In genomic region chr1:123933812-123934727, GRCm38 (mm10) we compare ENCODE assay signal across 15 mouse cellular contexts.
DNase-seq lines count a peak whose midpoint lies in the region; ATAC-seq and TF ChIP-seq lines count a peak whose summit lies in the region.
"Had no signal": no experiment of that assay in that cellular context is flagged by ENCODE, and none has a peak within 500 bp of the region (broad histone marks: within the 10 kb centered on the region; RNA-seq: fewer than 3 reads in every experiment).

No protein-coding gene starts in this region.

- peak; percentile 47; the same call in 1 of the 2 replicates for ATAC-seq in intestine, embryonic 15.5 days
- no peak for ATAC-seq in intestine, postnatal 0 days
- peak; percentile 96 for ATAC-seq in granulocyte monocyte progenitor cell, adult 5-6 weeks (replicated peaks; ENCODE audit: poor library complexity, severe bottlenecking)
- ATAC-seq: forebrain, embryonic 14.5 days had no signal

- no peaks in the 10 kb centered on the region for H3K4me1 ChIP-seq in intestine, embryonic 15.5 days (replicated peaks)
- no peaks in the 10 kb centered on the region for H3K4me1 ChIP-seq in intestine, postnatal 0 days (replicated peaks; ENCODE audit: control insufficient read depth, insufficient read depth, low read length)
- peaks cover 27% of the 10 kb centered on the region for H3K4me1 ChIP-seq in bone marrow macrophage, adult 2 months (ENCODE audit: control insufficient read depth, insufficient read depth, low read length)
- H3K4me1 ChIP-seq: embryonic facial prominence, embryonic 13.5 days; hindbrain, embryonic 15.5 days had no signal

- H3K4me3 ChIP-seq in intestine, embryonic 15.5 days (replicated peaks), result no peak overlapping the region
- H3K4me3 ChIP-seq in intestine, postnatal 0 days (ENCODE audit: low read depth, low read length), result no peak overlapping the region
- H3K4me3 ChIP-seq in bone marrow macrophage, adult 2 months (ENCODE audit: insufficient read depth, low read length), result peak overlapping the region; percentile 38
- no peak overlapping the region; the same call in 1 of the 2 replicates for H3K4me3 ChIP-seq in macrophage (ENCODE audit: inconsistent target)
- H3K4me3 ChIP-seq: embryonic facial prominence, embryonic 13.5 days; hindbrain, embryonic 15.5 days had no signal

- H3K9ac ChIP-seq in intestine, embryonic 15.5 days, result no peak overlapping the region
- no peak overlapping the region for H3K9ac ChIP-seq in intestine, postnatal 0 days (ENCODE audit: low read depth, low read length)
- H3K9ac ChIP-seq: embryonic facial prominence, embryonic 13.5 days; hindbrain, embryonic 15.5 days had no signal

- 62% methylated on average over 7 of the region's 7 CpGs for WGBS in intestine, embryonic 15.5 days
- 69% methylated on average over 7 of the region's 7 CpGs for WGBS in intestine, postnatal 0 days
- WGBS in macrophage (ENCODE audit: missing documents), result 23% methylated on average over 7 of the region's 7 CpGs

- no peak for DNase-seq in urinary bladder, postnatal 36 days (ENCODE audit: low spot score in 2 of 2)
- no peak for DNase-seq in lung, adult 18-20 months
- DNase-seq in left cerebral cortex, adult 8-10 months (ENCODE audit: low spot score in 2 of 2), result no peak
- DNase-seq: adrenal gland, postnatal 14 days; cerebellum, adult 9-10 months; lung, postnatal 36 days had no signal

- no peak overlapping the region for H3K4me2 ChIP-seq in intestine, embryonic 15.5 days (replicated peaks)
- no peak overlapping the region for H3K4me2 ChIP-seq in intestine, postnatal 0 days (replicated peaks; ENCODE audit: low read depth)
- H3K4me2 ChIP-seq: embryonic facial prominence, embryonic 13.5 days; hindbrain, embryonic 15.5 days had no signal

- no peaks in the 10 kb centered on the region for H3K79me2 ChIP-seq in macrophage (ENCODE audit: inconsistent target)

- H3K36me3 ChIP-seq in intestine, embryonic 15.5 days, result no peaks in the 10 kb centered on the region
- no peaks in the 10 kb centered on the region for H3K36me3 ChIP-seq in intestine, postnatal 0 days (ENCODE audit: control insufficient read depth, insufficient read depth)
- H3K36me3 ChIP-seq in macrophage (ENCODE audit: inconsistent target), result no peaks in the 10 kb centered on the region
- H3K36me3 ChIP-seq: embryonic facial prominence, embryonic 13.5 days; hindbrain, embryonic 15.5 days had no signal

- no peaks in the 10 kb centered on the region for H3K27me3 ChIP-seq in intestine, embryonic 15.5 days (replicated peaks)
- no peaks in the 10 kb centered on the region for H3K27me3 ChIP-seq in intestine, postnatal 0 days (replicated peaks; ENCODE audit: control insufficient read depth, insufficient read depth, low read length)
- H3K27me3 ChIP-seq: CH12.LX; embryonic facial prominence, embryonic 13.5 days; hindbrain, embryonic 15.5 days had no signal

- H3K27ac ChIP-seq in intestine, embryonic 15.5 days, result no peak overlapping the region
- H3K27ac ChIP-seq in intestine, postnatal 0 days (ENCODE audit: low read depth, low read length), result no peak overlapping the region
- H3K27ac ChIP-seq in bone marrow macrophage, adult 2 months (ENCODE audit: insufficient read depth, low read depth, low read length), result peak overlapping the region; percentile 99
- H3K27ac ChIP-seq in macrophage, result peak overlapping the region; percentile 84
- H3K27ac ChIP-seq: embryonic facial prominence, embryonic 13.5 days; hindbrain, embryonic 15.5 days had no signal

- TF ChIP-seq CTCF in intestine, postnatal 0 days (IDR thresholded peaks at IDR 0.05; ENCODE audit: low read depth), result no peak
- no peak for TF ChIP-seq CTCF in bone marrow macrophage, adult 2 months (IDR thresholded peaks at IDR 0.05; ENCODE audit: low read depth, low read length)

- H3K9me3 ChIP-seq in intestine, embryonic 15.5 days, result no peaks in the 10 kb centered on the region
- no peaks in the 10 kb centered on the region for H3K9me3 ChIP-seq in intestine, postnatal 0 days (ENCODE audit: control insufficient read depth)
- H3K9me3 ChIP-seq: embryonic facial prominence, embryonic 13.5 days; hindbrain, embryonic 15.5 days had no signal

- no peak for TF ChIP-seq POLR2A in bone marrow macrophage, adult 2 months (IDR thresholded peaks at IDR 0.05; ENCODE audit: borderline replicate concordance, low read depth, low read length)

Comparison
In these comparisons a context has a peak if more than half of its experiments do, and no peak if none do; other contexts are left out.
1. H3K27ac ChIP-seq: peak in bone marrow macrophage, adult 2 months (single experiment) and macrophage (single experiment); none in intestine, embryonic 15.5 days (single experiment) and intestine, postnatal 0 days (single experiment).